Mouse (Mus musculus) midbrain, embryonic 14.5 days (tissue): ENCODE results near the gene Syngr2. TPM values are rescaled to one million over a fixed set of nuclear protein-coding genes. Genes with fewer than 3 reads are reported as not detected.

Source experiments
- ATAC-seq: fragments of 200-750 bp; cut with Nextera tagmentation; 2 replicates; pipeline ENCODE4 v1.8.0; 2017; ENCODE audit warnings: moderate number of reproducible peaks, moderate library complexity; ENCODE audit not compliant: low FRiP score, low TSS enrichment
- DNase-seq: peaks from one replicate; pipeline ENCODE4 v3.0.0-alpha.2; 2015
- H3K27ac ChIP-seq: fragments of 300-500 bp; sonication (generic); replicated peaks from 2 replicates; pipeline ENCODE4 v1.5.1; 2014; ENCODE audit warnings: mild to moderate bottlenecking, low read depth, low read length, moderate library complexity
- H3K27me3 ChIP-seq: fragments of 300-500 bp; sonication (generic); 2 replicates; pipeline ENCODE4 v1.6.1; 2014; ENCODE audit warnings: low read length, control low read depth, mixed read lengths; ENCODE audit not compliant: control insufficient read depth, insufficient read depth
- H3K36me3 ChIP-seq: fragments of 300-500 bp; sonication (generic); 2 replicates; pipeline ENCODE4 v1.6.1; 2014; ENCODE audit warnings: low read length, control low read depth; ENCODE audit not compliant: control insufficient read depth, insufficient read depth
- H3K4me1 ChIP-seq: fragments of 300-500 bp; sonication (generic); 2 replicates; pipeline ENCODE4 v1.6.1; 2014; ENCODE audit warnings: mild to moderate bottlenecking, antibody characterized with exemption, low read length, control low read depth; ENCODE audit not compliant: control insufficient read depth, insufficient read depth
- H3K4me2 ChIP-seq: fragments of 300-500 bp; sonication (generic); 2 replicates; pipeline ENCODE4 v1.6.1; 2014; ENCODE audit warnings: mild to moderate bottlenecking, low read length, moderate library complexity
- H3K4me3 ChIP-seq: fragments of 300-500 bp; sonication (generic); replicated peaks from 2 replicates; pipeline ENCODE4 v1.5.1; 2014; ENCODE audit warnings: low read depth, low read length
- H3K9ac ChIP-seq: fragments of 300-500 bp; sonication (generic); replicated peaks from 2 replicates; pipeline ENCODE4 v1.6.1; 2014; ENCODE audit warnings: mild to moderate bottlenecking, low read length, moderate library complexity
- H3K9me3 ChIP-seq: fragments of 300-500 bp; sonication (generic); 2 replicates; pipeline ENCODE4 v1.6.1; 2016; ENCODE audit warnings: low read length, control low read depth, mixed read lengths; ENCODE audit not compliant: control insufficient read depth
- WGBS: fragments of 180-500 bp; shearing (Covaris S2); extraction: QIAGEN DNeasy Blood & Tissue Kit; methylation state at CpG from one replicate; pipeline ENCODE4 v1.1.7; 2014; 5-methylcytosine and 5-hydroxymethylcytosine counted together
- polyA plus RNA-seq: library from polyadenylated mRNA; unstranded; fragments of >200 nt; fragmentation: Nextera tagmentation; extraction: Ambion mirVana; gene quantifications from 2 replicates; pipeline ENCODE4 v1.2.1, GENCODE M21; 2014

Syngr2 gene
- 8.2 and 18.9 TPM in 2 replicates for polyA plus RNA-seq

DNA sequence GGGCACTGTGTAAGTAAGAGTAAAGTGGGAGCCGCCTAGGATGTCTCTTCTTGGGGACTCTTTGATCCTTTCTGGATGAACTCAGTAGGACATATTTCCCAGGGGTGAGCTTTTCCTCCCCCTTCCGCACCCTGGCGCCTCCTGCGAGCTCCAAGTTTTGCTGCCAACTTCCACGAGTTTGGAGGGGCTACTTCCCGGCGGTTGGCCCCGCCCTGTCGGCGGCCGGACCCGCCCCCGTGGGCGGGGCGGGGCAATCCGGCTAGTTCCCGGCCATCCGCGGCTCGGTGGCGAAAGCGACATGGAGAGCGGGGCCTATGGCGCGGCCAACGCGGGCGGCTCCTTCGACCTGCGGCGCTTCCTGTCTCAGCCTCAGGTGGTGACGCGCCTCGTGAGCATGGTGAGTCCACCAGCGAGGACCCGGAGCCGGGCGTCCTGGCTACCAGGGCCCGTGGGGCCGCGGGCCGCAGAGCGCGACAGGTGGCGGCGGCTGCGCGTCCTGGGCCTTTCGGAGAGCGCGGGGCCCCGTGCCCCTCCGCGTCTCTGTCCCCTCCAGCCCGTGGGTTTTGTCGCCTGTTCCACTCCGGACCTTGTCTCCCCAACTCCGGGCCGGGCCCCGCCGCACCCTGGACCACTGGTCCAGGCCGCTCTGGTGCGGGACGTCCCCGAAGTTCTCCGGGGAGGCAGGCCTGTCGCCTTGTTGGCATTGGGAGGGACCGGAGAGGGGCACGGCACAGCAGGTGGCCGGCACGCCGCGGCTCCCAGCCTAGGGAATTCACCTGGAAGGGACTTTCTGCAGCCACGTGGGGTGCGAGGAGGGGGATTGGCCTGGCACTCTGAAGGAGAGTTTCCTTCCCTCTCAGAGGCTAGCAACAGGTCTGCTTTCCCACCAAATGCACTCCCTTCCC is at the start of gene Syngr2, which contains the start of gene Gm20708:
Syngr2 (plus strand) TSS at position 262 of the 905 bp plus-strand sequence.
Gm20708 (plus strand) TSS at position 262 of the 905 bp plus-strand sequence.
- H3K27ac ChIP-seq: no peak within 1 kb of the TSS
- peaks cover 15% of the 10 kb centered on the region for H3K4me1 ChIP-seq
- DNase-seq: peak; percentile 84
- peak within 1 kb of the TSS; percentile 42 for H3K9ac ChIP-seq
- peak; percentile 50; the same call in 1 of the 2 replicates for ATAC-seq
- no peaks in the 10 kb centered on the region for H3K9me3 ChIP-seq
- WGBS: under 1% methylated on average over 75 of the region's 75 CpGs
- peak within 1 kb of the TSS; percentile 82 for H3K4me2 ChIP-seq
- peak within 1 kb of the TSS; percentile 51 for H3K4me3 ChIP-seq
- no peaks in the 10 kb centered on the region for H3K36me3 ChIP-seq
- H3K27me3 ChIP-seq: peaks cover 8% of the 10 kb centered on the region; the same call in 1 of the 2 replicates

DNA sequence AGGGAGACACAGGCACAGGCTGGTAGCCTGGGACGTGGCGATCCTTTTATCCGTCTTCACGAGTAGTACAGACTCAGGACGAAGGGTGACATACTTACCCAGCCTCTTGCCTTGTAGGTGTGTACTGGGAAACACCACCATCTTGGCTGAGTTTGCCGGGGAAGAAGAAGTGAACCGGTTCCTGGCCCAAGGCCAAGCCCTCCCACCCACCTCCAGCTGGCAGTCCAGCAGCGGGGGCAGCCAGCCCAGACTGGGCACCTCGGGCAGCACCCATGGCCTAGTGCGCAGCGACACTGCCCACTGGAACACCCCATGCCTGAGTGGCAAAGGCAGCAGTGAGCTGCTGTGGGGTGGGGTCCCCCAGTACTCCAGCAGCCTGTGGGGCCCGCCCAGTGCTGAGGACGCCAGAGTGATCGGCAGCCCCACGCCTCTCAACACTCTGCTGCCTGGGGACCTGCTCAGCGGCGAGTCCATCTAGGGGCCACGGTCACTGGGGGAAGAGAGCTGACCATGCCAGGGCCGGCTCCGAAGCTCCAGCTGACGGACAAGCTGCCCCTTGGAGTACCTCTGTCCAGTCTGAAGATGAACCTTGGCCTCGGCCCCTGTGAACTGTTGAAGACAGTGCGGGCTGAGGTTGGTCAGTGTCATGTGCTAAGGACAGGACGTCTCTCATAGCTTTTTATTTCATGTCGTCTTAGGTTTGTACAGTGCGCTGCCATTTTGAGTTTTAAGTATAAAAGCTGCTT is 48.9 kb upstream of the Syngr2 start:
- 91% methylated on average over 26 of the region's 26 CpGs for WGBS
- H3K36me3 ChIP-seq: peaks cover 97% of the 10 kb centered on the region
- H3K4me3 ChIP-seq: no peak overlapping the region
- DNase-seq (no peak), ATAC-seq (no peak)
- H3K4me2 ChIP-seq: no peak overlapping the region
- no peak overlapping the region for H3K9ac ChIP-seq
- H3K4me1 ChIP-seq: no peaks in the 10 kb centered on the region
- no peaks in the 10 kb centered on the region for H3K9me3 ChIP-seq
- no peaks in the 10 kb centered on the region for H3K27me3 ChIP-seq
- H3K27ac ChIP-seq: no peak overlapping the region

GRCm38 (mm10) chr11:117761801-117762200 is 47.7 kb upstream of the Syngr2 start:
- Histone ChIP-seq H3K9ac (no peak overlapping the region), H3K4me1 (no peaks in the 10 kb centered on the region), H3K4me2 (no peak overlapping the region), H3K4me3 (no peak overlapping the region), H3K27ac (no peak overlapping the region), H3K36me3 (peaks cover 95% of the 10 kb centered on the region), H3K27me3 (no peaks in the 10 kb centered on the region), H3K9me3 (no peaks in the 10 kb centered on the region)
- 88% methylated on average over 13 of the region's 13 CpGs for WGBS
- no peak for DNase-seq
- no peak for ATAC-seq

GRCm38 (mm10) chr11:117762246-117762645 is 47.2 kb upstream of the Syngr2 start:
- Histone ChIP-seq H3K4me1 (no peaks in the 10 kb centered on the region), H3K27ac (no peak overlapping the region), H3K36me3 (peaks cover 93% of the 10 kb centered on the region), H3K27me3 (no peaks in the 10 kb centered on the region), H3K4me3 (no peak overlapping the region), H3K9me3 (no peaks in the 10 kb centered on the region), H3K4me2 (no peak overlapping the region), H3K9ac (no peak overlapping the region)
- DNase-seq: no peak
- ATAC-seq: no peak
- WGBS: 81% methylated on average over 12 of the region's 12 CpGs

GRCm38 (mm10) chr11:117764319-117764718 is 45.1 kb upstream of the Syngr2 start:
- Histone ChIP-seq H3K27me3 (no peaks in the 10 kb centered on the region), H3K27ac (no peak overlapping the region), H3K4me1 (no peaks in the 10 kb centered on the region), H3K9ac (no peak overlapping the region), H3K36me3 (peaks cover 72% of the 10 kb centered on the region), H3K9me3 (no peaks in the 10 kb centered on the region), H3K4me3 (no peak overlapping the region), H3K4me2 (no peak overlapping the region)
- ATAC-seq (no peak), DNase-seq (no peak)
- WGBS: 91% methylated on average over 9 of the region's 9 CpGs

GRCm38 (mm10) chr11:117765361-117765760 is 44.1 kb upstream of the Syngr2 start:
- no peak for ATAC-seq

DNA sequence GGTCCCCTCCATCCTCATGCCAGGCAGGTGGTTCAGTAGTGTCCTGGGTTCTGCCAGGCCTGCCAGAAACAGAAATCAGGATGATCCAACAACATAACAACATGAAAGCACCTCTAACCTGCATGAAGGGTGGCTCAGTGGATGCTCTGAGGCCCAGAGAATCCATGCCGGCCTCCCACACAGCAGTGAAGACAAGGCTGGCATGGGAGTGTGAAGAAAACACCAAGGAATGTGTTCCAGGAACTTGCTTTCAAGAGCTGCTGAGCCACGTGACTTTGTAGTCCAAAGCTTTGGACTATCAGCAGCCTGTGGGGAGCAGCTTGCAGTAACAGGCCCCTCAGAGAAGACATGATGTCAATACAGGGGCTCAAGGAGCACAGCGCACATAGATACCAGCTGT is 43.2 kb upstream of the Syngr2 start:
- H3K36me3 ChIP-seq: peaks cover 52% of the 10 kb centered on the region
- H3K4me3 ChIP-seq: no peak overlapping the region
- DNase-seq (no peak), ATAC-seq (no peak)
- no peaks in the 10 kb centered on the region for H3K9me3 ChIP-seq
- no peaks in the 10 kb centered on the region for H3K4me1 ChIP-seq
- no peak overlapping the region for H3K4me2 ChIP-seq
- no peak overlapping the region for H3K27ac ChIP-seq
- no peaks in the 10 kb centered on the region for H3K27me3 ChIP-seq
- H3K9ac ChIP-seq: no peak overlapping the region
- 87% methylated on average over 3 of the region's 3 CpGs for WGBS

More at GRCm38 (mm10) chr11:117765361-117765760, 44.1 kb upstream of the Syngr2 start:
- Histone ChIP-seq H3K4me2 (no peak overlapping the region), H3K9ac (no peak overlapping the region), H3K9me3 (no peaks in the 10 kb centered on the region), H3K4me3 (no peak overlapping the region), H3K27ac (no peak overlapping the region), H3K36me3 (peaks cover 62% of the 10 kb centered on the region), H3K27me3 (no peaks in the 10 kb centered on the region), H3K4me1 (no peaks in the 10 kb centered on the region)
- 94% methylated on average over 5 of the region's 5 CpGs for WGBS
- no peak for DNase-seq

- 81% methylated on average over 20 of the region's 20 CpGs for WGBS
- H3K4me2 ChIP-seq: no peak overlapping the region
- H3K9ac ChIP-seq: no peak overlapping the region
- no peak overlapping the region for H3K4me3 ChIP-seq
- DNase-seq: peak; percentile 32
- H3K27me3 ChIP-seq: no peaks in the 10 kb centered on the region
- H3K4me1 ChIP-seq: no peaks in the 10 kb centered on the region
- H3K9me3 ChIP-seq: no peaks in the 10 kb centered on the region
- 0 out of 2 replicates have a peak overlapping the region, but pooled peaks have one; percentile 41 for H3K27ac ChIP-seq
- H3K36me3 ChIP-seq: peaks cover 28% of the 10 kb centered on the region
- ATAC-seq: no peak
Measured at GRCm38 (mm10) chr11:117768725-117769682, 40.5 kb upstream of the Syngr2 start.
